Mouse (Mus musculus) ES-E14 (cell line): Measurements from ENCODE around the gene Mttp.

Experiments
- CHD2 ChIP-seq: IDR thresholded peaks from 2 replicates; pipeline ENCODE4 v1.6.1; 2014; ENCODE audit warnings: mild to moderate bottlenecking, low read depth, low read length, inconsistent platforms
- HCFC1 ChIP-seq: IDR thresholded peaks from 2 replicates; pipeline ENCODE4 v1.6.1; 2012; ENCODE audit warnings: low read length, inconsistent platforms, borderline replicate concordance; ENCODE audit not compliant: insufficient read depth
- MAFK ChIP-seq: IDR thresholded peaks from 2 replicates; pipeline ENCODE4 v1.6.1; 2014; ENCODE audit warnings: mild to moderate bottlenecking, low read depth, low read length, inconsistent platforms; ENCODE audit not compliant: insufficient read depth
- ZNF384 ChIP-seq: IDR thresholded peaks from 2 replicates; pipeline ENCODE4 v1.6.1; 2012; ENCODE audit warnings: low read depth, low read length, inconsistent platforms

DNA sequence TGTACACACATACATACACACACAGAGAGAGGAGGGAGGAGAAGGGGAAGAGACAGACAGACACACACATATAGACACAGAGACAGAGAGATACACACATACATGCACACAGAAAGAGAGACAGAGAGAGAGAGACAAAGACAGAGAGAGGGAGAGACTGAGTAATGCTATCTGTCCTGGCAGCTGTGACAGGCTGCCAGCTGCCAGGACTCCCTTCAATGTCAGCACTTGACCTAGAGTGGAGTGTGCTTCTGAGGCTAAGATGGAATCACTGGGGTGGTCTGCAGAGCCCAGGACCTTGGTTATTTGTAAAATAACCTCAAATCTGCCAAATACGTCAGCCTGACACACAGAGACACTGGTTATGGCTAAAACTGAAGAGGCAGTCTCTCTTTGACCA is 47.0 kb downstream of the Mttp start:
- TF ChIP-seq MAFK (no peak), ZNF384 (no peak), HCFC1 (no peak), CHD2 (no peak)
